Mouse (Mus musculus) cerebellum, postnatal 4 days (tissue): Measurements from ENCODE around the gene Alox12b.

Experiments
- DNase-seq, 2 experiments: peaks; one replicate each; pipeline ENCODE4 v3.0.0; 2022; ENCODE audit warnings: low spot score in 2 of 2, mixed read lengths in 1 of 2

Gene Alox12b

DNA sequence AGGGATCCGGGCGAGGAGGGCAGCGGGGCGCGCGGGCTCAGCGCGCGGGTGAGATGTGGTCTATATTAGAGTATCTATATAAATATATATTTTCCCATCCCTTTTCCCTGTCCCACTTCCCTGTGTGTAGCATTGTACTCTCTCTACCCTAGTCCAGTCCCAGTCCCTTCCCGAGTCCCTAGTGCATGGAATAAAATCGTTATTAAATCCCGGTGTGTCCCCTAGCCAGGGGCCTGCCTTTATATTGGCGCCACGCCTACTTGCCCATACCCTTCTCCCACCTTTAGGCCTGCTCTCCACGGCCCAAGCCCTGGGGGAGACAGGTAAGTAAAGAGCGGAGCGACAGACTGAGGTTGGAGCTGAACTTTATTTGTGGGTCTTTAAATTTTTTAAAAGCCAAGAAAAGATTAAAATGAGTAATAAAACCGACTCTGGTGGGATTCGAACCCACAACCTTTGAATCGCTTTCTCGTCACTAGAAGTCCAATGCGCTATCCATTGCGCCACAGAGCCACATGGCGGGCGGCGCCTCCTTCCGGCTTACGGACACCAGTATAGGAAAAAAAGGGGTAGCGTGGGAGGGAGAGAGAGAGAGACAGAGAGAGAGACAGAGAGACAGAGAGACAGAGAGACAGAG lies 33.6 kb upstream of the Alox12b start:
- DNase-seq = peak; percentile 91 to 95

DNA sequence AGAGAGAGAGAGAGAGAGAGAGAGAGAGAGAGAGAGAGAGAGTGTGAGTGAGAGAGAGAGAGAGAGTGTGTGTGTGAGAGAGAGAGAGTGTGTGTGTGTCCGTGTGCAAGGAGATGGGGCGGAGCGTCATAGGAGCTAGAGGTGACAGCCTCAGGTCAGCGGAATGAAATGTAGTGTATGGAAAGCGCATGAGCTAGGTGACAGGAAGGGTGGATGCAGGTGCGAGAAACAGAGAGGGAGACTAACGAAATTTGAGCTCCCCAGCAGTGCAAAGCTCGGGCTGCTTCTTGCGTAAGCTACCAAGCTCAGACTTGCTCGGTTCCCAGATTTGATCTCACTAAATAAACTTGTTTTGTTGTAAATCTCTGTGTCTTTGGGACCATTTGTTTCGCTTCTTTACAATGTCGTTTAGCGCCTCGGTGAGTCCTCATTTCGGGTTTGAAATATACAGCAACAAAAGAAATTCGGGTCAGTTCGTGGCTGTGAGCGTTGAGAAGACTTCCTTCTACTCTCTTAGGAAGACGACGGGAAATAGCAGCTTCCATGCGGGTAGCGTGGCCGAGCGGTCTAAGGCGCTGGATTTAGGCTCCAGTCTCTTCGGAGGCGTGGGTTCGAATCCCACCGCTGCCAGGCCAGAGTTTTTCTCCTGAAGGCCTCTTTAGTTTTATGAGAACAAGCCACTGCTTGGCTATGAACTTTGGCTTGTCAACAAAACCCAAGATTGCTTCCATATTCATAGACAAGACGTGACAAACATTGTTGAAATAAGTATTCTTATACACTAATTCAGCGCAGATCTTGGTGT lies 32.9 kb upstream of the Alox12b start:
- peak; percentile 76 to 90 for DNase-seq

DNA sequence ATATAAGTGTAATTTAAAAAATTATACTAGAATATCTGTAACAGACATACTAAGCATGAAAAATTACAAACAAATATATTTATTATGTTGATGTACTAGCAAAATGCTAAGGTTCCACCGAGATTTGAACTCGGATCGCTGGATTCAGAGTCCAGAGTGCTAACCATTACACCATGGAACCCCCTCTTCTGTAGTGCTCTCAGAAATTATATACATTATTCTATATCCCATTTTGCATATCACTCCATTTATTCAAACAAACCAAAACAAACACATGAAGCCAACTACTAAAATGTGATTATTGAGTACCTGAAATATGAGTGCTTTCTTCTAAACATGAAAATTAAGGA lies 32.3 kb upstream of the Alox12b start:
- peak in 1 of 2 experiments; percentile 63 for DNase-seq

DNA sequence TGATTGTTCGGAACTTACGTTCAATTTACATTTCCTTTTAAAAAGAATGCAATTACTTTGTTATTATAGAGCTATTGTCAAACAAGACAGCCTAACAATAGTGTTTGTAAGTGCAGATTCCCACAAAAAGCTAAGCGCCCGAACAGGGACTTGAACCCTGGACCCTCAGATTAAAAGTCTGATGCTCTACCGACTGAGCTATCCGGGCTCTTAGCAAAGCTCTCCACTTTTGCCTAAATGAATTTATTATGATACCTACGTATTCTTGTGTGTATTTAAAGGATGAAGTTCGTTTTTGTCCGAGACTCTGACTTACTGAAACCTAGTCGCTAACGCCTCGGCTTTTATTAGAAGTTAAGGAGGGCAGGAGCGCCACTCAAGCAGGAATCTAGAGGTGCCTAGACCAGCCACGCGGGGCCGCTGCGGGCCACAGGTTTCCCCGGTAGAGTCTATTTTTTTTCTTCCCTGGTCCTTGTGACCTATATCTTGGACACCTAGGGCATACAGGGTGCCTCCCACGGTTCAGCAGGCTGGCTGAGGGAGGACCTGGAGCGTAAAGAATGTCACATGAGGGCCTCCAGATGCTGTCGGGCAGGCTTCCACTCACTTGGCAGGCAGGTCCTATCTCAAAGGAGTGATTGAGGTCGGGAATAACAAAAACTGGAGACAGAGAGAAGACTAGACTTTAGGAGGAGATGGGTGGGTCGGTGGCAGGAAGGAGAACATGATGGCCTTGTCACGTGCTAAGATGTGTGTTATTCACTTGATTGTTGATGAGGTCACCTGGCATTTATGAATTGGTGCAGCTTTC lies 31.5 kb upstream of the Alox12b start:
- DNase-seq = peak in 1 of 2 experiments; percentile 74

DNA sequence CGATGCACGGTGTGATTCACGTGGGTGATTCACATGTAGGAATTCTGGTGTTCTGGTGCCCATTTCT lies 31.1 kb upstream of the Alox12b start, which contains the start of gene Aloxe3:
Gene Aloxe3 (plus strand): TSS at position 45 of the 67 bp plus-strand sequence.
- DNase-seq = no peak

DNA sequence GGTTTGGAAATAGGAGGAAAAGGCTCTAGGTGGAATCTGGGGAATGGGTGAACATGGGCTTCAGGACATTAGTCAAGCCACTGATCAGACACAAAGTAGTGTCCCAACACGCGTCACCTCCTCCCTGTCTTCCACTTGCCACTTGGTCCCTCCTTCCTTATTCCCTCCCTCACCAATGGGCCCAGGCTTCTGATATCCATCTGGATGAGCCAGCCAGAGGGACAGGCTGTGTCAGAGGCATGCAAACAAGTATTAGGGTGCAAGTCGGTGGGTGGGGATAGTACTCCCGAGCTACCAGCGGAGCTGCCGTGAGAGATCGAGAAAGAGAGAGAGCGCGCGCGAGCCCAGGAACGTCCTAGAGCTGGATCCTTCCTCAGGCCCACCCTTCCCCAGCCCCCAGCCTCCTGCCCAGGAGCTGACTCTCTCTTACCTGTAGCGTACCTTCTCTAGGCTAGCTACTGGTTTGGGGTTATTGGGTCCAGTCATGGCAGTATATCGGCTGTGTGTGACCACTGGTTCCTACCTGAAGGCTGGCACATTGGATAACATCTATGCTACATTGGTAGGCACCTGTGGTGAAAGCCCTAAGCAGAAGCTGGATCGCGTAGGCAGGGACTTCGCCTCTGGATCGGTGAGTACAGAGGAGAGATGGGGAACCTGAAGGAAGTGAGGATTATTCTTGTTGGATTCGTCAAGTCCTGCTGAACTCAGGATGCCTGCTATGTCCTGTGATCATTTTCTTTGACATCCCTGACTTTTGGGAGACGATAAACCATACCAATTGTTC lies 30.7 kb upstream of the Alox12b start:
- no peak for DNase-seq

DNA sequence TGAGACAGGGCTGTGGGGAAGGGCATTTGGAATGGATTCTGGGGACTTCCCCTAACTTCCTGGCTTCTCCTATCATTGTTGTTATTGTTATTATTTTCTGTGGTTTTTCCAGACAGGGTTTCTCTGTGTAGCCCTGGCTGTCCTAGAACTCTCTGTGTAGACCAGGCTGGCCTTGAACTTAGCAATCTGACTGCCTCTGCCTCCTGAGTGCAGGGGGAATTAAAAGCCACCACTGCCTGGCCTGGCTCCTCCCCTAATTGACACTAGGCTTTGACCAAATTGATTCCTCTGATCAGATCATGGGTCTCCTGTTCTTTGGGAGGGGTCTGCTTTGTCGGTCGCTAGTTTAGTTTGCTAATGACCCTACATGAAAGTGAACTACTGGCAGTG lies 30.1 kb upstream of the Alox12b start:
- no peak for DNase-seq

DNA sequence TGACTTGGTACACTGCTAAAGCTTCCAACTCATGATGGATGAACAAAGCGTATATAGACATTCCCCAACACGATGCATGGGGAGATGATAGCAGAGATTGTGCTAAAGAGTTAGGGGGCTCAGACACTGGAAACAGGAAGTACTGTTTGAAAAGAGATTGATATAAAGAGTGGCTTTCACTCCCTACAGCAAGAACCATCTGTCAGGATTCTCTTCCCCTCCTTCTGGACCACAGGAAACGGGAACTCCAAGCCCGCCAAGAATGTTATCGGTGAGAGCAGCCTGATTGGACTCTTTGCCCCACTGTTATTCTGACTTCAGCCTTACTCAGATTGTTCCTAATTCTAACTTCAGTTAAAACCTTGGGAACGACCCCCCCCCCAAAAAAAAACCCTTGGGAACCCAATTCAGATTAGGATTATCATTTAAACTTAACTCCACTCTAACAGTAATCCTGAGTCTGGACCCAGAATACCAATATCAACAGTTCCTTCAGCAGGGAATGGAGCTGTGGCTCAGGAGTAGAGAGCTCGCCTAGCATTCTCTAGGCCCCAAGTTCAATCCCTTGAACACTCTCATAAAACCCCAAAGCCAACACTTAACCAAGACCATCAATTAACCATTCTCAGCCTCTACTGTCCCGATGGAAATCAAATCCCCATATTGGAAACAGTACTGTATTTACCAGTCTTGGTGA lies 28.2 kb upstream of the Alox12b start:
- DNase-seq = no peak

DNA sequence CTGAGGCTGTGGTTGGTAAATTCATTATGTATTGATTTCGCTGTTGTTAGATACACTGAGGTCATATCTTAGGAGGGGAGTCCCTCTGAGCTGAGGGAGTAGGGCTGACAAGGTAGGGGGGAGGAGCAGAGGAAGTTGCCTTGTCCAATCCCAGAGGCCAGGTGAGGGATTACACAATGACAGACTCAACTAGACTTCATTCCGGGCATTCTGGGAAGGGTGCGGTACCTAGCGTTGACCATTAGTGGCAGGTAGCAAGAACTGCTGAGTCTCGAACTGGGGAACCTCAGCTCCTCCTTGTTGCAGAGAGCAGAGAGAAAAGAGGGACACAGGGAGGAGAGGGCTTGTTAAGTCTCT lies 23.2 kb upstream of the Alox12b start:
- DNase-seq = no peak

DNA sequence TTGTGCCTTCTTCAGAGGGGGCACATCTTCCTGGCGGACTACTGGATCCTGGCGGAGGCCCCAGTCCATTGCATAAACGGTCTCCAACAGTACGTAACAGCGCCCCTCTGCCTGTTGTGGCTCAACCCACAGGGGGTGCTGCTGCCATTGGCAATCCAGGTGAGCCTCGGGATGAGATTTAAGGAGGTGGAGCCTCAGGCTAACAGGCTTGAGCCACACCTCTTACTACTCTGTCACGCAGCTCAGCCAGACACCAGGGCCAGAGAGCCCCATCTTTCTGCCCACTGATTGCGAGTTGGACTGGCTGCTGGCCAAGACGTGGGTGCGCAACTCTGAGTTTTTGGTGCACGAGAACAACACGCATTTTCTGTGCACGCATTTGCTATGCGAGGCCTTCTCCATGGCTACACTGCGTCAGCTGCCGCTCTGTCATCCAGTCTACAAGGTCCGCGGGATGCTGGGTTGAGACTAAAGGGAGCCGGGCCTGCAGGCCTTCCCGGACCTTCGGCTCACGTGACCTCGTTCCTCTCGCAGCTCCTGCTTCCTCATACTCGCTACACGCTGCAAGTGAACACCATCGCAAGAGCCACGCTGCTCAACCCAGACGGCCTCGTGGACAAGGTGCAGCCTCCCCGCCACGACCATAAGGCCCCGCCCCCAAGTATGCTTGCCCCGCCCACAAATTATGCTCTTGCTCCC lies 22.7 kb upstream of the Alox12b start:
- peak in 1 of 2 experiments; percentile 40 for DNase-seq

DNA sequence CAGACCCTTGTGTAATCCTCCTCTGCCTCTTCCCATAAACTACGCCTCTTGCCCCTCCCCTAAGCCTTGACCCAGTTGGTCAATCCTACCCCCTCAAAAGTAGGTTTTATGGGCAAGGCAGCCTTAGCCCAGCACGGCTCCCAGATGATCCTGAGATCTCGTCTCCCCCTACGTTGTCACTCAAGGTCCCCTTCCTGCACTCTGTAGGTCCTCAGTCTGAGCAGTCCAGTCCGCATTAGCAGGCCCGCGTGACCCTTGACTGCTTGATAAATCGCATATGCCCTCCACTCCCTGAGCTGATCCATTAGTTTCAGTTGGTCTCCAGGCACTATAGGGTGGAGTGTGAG lies 22.2 kb upstream of the Alox12b start:
- no peak for DNase-seq

DNA sequence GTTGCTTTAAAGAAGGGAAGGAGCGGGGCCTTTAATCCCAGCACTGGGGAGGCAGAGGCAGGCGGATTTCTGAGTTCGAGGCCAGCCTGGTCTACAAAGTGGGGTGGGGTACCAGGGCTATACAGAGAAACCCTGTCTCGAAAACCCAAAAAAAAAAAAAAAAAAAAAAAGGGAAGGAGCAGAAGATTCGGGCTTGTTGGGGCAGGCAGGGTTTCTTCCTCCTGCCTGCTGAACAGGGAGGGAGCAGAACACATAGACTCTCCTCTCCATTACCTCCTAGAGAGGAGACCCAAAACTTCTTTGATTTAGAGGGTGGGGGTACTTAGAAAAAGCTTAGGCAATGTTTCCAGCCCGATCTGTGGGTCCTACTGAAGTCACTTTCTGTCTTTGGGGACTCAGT lies 21.4 kb upstream of the Alox12b start:
- DNase-seq = no peak

DNA sequence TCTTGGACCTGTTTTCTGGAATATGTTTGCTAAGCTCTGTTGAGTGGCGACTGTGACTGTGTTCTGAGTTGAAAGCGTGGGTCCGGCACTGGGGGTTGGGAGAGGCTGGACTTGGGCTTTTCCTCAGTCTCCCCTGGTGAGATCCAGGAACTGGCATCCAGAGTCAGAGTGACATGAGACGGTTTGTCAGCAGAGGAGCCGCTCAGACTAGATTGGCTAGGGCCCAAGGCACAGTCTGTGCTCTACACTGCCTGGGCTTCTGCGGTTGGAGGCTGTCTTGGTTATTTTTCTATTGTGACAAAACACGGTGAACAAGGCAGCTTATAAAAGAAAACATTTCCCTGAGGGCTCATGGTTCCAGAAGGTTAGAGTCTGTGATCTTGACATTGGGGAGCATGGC lies 9.2 kb upstream of the Alox12b start:
- no peak for DNase-seq

DNA sequence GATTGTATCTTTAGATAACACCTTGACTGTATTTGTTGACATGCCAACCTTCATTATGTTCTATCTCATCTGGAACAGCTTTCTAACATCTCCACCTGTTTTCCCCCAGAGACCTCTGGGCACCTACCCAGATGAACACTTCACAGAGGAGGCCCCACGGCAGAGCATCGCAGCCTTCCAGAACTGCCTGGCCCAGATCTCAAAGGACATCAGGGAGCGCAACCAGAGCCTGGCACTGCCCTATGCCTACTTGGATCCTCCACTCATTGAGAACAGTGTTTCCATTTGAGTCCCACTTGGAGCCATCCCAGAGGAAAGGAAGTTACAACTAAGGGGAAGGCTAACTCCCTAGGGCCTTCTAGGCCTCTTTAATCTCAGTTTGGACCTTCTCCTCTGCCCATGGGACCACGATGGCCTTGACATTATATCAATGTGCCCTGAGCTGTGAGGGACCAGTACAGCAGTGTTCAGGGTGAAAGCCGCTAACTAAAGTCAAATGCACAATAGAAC lies 8.3 kb upstream of the Alox12b start:
- DNase-seq = no peak

DNA sequence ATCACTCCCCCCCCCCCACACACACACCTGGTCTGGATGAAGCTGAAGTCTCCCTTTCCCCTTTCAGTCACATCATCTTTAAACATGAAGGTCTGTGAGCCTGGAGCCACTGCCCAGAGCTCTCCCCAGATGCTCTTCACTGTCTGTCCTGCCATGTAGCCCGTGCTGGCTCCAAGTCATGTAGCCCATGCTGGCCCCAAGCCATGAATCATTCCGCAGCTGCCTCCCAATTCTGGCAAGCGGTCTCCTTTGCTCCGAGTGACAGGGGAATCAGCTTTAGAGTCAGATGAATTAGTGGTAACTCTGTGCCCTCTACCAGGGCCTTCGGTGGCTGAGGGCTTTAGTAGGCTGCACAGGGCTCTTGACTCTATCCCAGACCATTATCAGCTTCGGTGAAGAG lies 7.1 kb upstream of the Alox12b start:
- DNase-seq = peak in 1 of 2 experiments; percentile 64

DNA sequence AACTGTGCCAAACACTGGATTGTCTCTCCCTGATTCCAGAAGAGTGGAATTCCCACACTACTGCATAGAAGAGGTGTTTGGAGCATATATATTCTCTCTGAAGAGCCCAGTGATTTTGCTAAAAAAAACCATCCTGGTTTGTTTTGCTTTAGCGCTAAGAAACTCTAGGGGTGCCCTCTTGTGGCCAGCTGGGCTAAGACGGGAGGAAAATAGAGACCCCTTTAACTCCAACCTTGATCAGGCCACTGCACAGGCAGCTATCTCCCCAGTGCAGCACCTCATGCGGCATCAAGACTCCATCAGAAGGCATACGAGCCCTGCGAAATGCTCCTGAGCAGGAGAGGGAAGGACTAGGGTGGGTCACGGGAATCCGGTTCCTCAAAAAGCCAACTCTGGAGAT lies 6.3 kb upstream of the Alox12b start:
- DNase-seq = peak; percentile 55 to 75

DNA sequence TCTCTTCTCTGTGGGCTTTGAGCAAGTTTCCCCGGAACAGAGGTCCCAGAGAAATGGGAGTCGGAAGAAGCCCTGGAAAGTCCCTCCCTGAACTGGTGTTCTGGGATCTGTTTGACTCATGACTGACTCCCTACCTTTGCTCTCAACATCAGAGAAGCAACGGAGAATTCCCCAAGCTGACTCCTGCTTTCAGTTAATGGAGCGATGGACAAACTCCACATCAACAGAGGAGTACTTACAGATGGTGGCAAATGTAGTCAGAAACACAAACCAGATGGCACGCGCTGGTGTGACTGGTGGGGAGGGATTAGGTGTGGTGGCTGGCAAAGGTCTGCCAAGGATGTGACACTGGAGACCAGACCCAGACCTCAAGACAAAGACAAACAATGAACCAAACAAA lies 5.8 kb upstream of the Alox12b start:
- no peak for DNase-seq

DNA sequence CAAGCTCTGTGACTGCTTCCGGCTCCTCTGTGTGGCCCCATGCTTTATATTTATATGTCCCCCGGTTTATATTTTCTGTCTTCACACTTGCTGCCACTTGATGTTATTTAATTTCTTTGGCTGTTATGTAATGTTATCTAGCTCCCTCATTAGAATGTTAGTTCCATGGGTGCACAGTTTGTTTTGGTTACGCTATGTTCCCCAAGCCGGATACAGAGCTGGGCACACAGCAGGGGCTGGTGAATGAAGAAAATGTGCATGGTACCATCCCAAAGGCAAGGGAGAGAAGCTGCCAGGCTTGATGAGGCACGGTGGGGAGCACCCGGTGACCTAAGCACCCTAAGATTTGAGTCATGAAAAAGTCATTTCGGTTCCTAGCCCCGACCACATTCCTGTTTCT lies 3.0 kb upstream of the Alox12b start:
- DNase-seq = no peak

DNA sequence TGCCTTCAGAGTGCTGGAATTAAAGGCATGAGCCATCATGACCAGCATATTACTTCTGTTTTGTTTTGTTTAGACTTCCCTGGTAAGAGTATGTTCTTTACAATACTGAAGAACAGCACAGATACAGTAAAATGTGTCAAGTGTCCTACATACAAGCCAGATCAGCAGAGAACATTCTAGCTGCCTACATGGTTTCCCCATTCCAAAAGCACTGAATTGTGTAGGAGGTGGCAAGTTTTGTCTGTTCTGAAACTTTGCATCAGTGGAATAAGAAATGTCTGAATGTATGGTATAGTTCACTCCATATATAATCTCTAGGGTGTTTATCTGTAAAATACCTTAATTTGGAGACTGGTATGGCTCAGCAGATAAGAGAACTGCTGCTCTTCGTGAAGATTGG lies 1.4 kb upstream of the Alox12b start:
- no peak for DNase-seq

DNA sequence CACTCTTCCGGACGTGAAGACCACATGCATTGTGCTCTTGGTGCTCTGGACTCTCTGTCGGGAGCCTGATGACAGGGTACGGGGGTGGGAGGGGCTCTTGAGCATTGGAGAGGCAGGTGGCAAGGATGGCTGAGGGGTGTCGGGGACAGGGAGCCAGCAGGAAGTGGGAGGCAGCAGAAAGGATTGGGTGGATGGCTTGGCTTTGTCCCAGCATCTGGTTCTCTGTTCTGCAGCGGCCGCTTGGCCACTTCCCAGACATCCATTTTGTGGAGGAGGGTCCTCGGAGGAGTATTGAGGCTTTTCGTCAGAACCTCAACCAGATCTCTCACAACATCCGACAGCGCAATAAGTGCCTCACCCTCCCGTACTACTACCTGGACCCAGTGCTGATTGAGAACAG lies 12.5 kb downstream of the Alox12b start:
- DNase-seq = no peak

DNA sequence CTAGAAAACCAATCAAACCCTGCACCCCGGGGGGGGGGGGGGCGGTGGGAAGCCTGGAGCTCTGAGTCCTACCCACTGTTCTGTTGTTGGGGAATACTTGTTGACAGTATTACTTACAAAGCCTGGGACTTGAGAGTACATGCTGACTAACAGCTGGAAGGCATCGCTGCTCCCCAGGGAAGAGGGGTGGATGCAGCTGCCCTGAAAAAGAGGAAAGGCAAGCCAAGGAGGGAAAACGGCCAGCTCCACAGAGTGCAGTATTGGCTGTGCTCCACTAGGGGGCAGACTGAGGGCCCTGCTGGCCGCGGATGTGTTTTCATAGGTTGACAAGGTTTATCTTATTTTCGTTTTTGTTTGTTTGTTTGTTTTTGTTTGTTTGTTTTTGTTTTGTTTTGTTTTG lies 14.8 kb downstream of the Alox12b start:
- peak in 1 of 2 experiments; percentile 68 for DNase-seq
